Mouse (Mus musculus) lung, embryonic 14.5 days (tissue): ENCODE results near the gene Yipf2. TPM values are rescaled to one million over a fixed set of nuclear protein-coding genes. Genes with fewer than 3 reads are reported as not detected.

Experiments used
- ATAC-seq: fragments of 200-750 bp; cut with Nextera tagmentation; 2 replicates; pipeline ENCODE4 v1.8.0; 2017; ENCODE audit warnings: mild to moderate bottlenecking, moderate TSS enrichment, moderate library complexity; ENCODE audit not compliant: insufficient read depth
- DNase-seq: peaks from one replicate; pipeline ENCODE4 v3.0.0-alpha.2; 2015
- H3K27ac ChIP-seq: fragments of 300-500 bp; sonication (generic); 2 replicates; pipeline ENCODE4 v1.5.1; 2014; ENCODE audit warnings: low read depth, mild to moderate bottlenecking, moderate library complexity
- H3K27me3 ChIP-seq: fragments of 300-500 bp; sonication (generic); 2 replicates; pipeline ENCODE4 v1.6.1; 2014; ENCODE audit warnings: low read length, control low read depth; ENCODE audit not compliant: insufficient read depth
- H3K36me3 ChIP-seq: fragments of 300-500 bp; sonication (generic); 2 replicates; pipeline ENCODE4 v1.6.1; 2014; ENCODE audit warnings: control low read depth; ENCODE audit not compliant: insufficient read depth
- H3K4me1 ChIP-seq: fragments of 300-500 bp; sonication (generic); 2 replicates; pipeline ENCODE4 v1.6.1; 2014; ENCODE audit warnings: antibody characterized with exemption, control low read depth; ENCODE audit not compliant: insufficient read depth
- H3K4me2 ChIP-seq: fragments of 300-500 bp; sonication (generic); 2 replicates; pipeline ENCODE4 v1.6.1; 2014; ENCODE audit warnings: mild to moderate bottlenecking
- H3K4me3 ChIP-seq: fragments of 300-500 bp; sonication (generic); 2 replicates; pipeline ENCODE4 v1.5.1; 2014; ENCODE audit warnings: low read depth, low read length
- H3K9ac ChIP-seq: fragments of 300-500 bp; sonication (generic); 2 replicates; pipeline ENCODE4 v1.6.1; 2014
- H3K9me3 ChIP-seq: fragments of 300-500 bp; sonication (generic); 2 replicates; pipeline ENCODE4 v1.6.1; 2016; ENCODE audit warnings: low read depth, low read length, control low read depth
- CTCF ChIP-seq: IDR thresholded peaks from 2 replicates; pipeline ENCODE4 v1.5.1; 2016; ENCODE audit warnings: antibody characterized with exemption, low read depth
- WGBS: fragments of 180-500 bp; shearing (Covaris S2); extraction: QIAGEN DNeasy Blood & Tissue Kit; methylation state at CpG from one replicate; pipeline ENCODE4 v1.1.7; 2014; 5-methylcytosine and 5-hydroxymethylcytosine counted together
- polyA plus RNA-seq: library from polyadenylated mRNA; unstranded; fragments of >200 nt; fragmentation: Nextera tagmentation; extraction: Ambion mirVana; gene quantifications from 2 replicates; pipeline ENCODE4 v1.2.1, GENCODE M21; 2014

Gene Yipf2
- polyA plus RNA-seq: 17.0 and 17.9 TPM in 2 replicates

DNA sequence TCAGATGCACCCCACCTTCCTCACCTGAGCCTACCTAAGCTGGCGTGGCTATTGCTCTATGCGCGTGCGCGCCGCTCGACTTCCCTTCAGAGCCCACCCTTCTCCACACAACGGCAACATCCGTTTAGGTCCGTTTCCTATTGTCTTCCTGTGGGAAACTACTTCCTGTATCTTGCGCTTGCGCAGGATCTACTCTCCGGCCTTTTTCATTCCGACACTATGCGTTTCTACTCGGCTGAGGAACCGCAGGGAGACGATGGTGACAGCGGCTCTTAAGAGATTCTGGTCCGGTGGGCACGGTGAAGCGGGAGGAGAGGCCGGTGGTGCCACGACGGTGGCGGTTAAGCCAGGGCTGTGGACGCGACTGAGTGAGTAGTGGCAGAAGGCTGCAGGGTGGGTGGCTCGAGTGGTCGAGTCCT is at the start of gene Yipf2, which contains the start of gene Timm29:
Gene Yipf2 (minus strand): TSS at position 126 of the 419 bp plus-strand sequence.
Gene Timm29 (plus strand): TSS at position 20 of the 419 bp plus-strand sequence.
- Histone ChIP-seq H3K9me3 (no peaks in the 10 kb centered on the region), H3K4me3 (peak within 1 kb of the TSS; percentile 96), H3K4me2 (peak within 1 kb of the TSS; percentile 91), H3K9ac (peak within 1 kb of the TSS; percentile 86), H3K4me1 (no peaks in the 10 kb centered on the region), H3K36me3 (peaks cover 49% of the 10 kb centered on the region), H3K27me3 (no peaks in the 10 kb centered on the region), H3K27ac (peak within 1 kb of the TSS; percentile 84)
- no peak for TF ChIP-seq CTCF
- peak; percentile 99 for DNase-seq
- peak; percentile 92 for ATAC-seq
- WGBS: under 1% methylated on average over 30 of the region's 30 CpGs

- no peak overlapping the region for H3K4me3 ChIP-seq
- TF ChIP-seq CTCF: no peak
- 92% methylated on average over 11 of the region's 11 CpGs for WGBS
These were observed 46.4 kb upstream of the Yipf2 start for GRCm38 (mm10) chr9:21639031-21639430.

DNA sequence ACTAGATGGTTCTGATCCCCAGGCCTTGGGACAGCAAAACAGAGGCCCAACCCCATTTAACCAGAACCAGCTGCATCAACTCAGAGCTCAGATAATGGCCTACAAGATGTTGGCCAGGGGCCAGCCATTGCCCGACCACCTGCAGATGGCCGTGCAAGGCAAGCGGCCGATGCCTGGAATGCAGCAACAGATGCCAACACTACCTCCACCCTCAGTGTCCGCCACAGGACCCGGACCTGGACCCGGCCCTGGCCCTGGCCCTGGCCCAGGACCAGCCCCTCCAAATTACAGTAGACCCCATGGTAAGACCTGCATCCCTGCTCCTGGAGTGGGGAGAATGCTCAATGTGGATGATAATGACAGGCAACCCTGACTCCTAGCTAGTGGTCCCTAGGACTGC is 43.0 kb upstream of the Yipf2 start:
- ATAC-seq: no peak
- DNase-seq: peak; percentile 37
- no peaks in the 10 kb centered on the region for H3K9me3 ChIP-seq
- TF ChIP-seq CTCF: no peak
- H3K9ac ChIP-seq: no peak overlapping the region
- no peak overlapping the region for H3K27ac ChIP-seq
- WGBS: 43% methylated on average over 7 of the region's 7 CpGs
- H3K27me3 ChIP-seq: no peaks in the 10 kb centered on the region
- peaks cover 93% of the 10 kb centered on the region for H3K36me3 ChIP-seq
- no peak overlapping the region for H3K4me3 ChIP-seq
- H3K4me2 ChIP-seq: no peak overlapping the region
- H3K4me1 ChIP-seq: no peaks in the 10 kb centered on the region

More at GRCm38 (mm10) chr9:21639031-21639430, 46.4 kb upstream of the Yipf2 start:
- H3K9ac ChIP-seq: no peak overlapping the region
- H3K27ac ChIP-seq: no peak overlapping the region
- peaks cover 100% of the 10 kb centered on the region for H3K36me3 ChIP-seq
- ATAC-seq (no peak), DNase-seq (no peak)
- no peaks in the 10 kb centered on the region for H3K4me1 ChIP-seq
- no peaks in the 10 kb centered on the region for H3K9me3 ChIP-seq
- no peaks in the 10 kb centered on the region for H3K27me3 ChIP-seq
- H3K4me2 ChIP-seq: no peak overlapping the region

DNA sequence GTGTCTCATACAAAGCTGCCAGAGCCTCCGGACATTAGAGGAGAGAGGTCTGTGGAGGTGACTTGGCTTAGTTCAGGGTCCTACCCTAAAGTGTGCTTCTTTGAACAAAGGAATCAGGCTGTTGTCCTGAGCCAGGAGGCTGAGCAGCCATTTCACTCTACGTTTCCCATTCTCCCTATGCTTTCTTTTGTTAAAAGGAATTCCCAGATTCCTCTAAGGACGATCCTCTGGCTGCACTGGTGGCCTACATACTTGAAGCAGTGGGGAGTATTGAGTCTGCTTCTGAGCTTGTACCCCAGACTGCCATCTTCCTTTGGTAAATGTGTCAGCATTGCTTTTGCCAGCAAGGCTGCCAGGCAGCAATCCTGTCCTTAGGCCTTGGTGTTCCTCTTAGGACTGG is 40.5 kb upstream of the Yipf2 start:
- no peaks in the 10 kb centered on the region for H3K27me3 ChIP-seq
- no peak overlapping the region for H3K27ac ChIP-seq
- H3K4me3 ChIP-seq: no peak overlapping the region
- H3K9me3 ChIP-seq: no peaks in the 10 kb centered on the region
- WGBS: 84% methylated on average over 3 of the region's 3 CpGs
- DNase-seq (no peak), ATAC-seq (no peak)
- no peak overlapping the region for H3K4me2 ChIP-seq
- H3K9ac ChIP-seq: no peak overlapping the region
- no peak for TF ChIP-seq CTCF
- no peaks in the 10 kb centered on the region for H3K4me1 ChIP-seq
- peaks cover 68% of the 10 kb centered on the region for H3K36me3 ChIP-seq

DNA sequence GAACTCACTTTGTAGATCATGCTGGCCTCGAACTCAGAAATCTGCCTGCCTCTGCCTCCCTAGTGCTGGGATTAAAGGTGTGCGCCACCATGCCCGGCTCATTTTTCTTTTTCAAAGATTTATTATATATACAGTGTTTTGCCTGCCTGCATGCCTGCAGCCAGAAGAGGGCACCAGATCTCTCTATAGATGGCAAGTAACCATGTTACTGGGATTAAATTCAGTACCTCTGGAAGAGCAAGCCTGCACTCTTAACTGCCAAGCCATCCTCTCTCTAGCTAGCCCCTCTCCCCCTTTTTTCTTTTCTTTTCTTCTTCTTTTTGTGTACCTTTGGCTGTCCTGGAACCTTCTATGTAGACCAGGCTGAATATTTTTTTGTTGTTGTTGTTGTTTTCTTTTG is 38.0 kb upstream of the Yipf2 start:
- WGBS: 79% methylated on average over 3 of the region's 3 CpGs
- Histone ChIP-seq H3K36me3 (peaks cover 44% of the 10 kb centered on the region), H3K27ac (no peak overlapping the region), H3K4me3 (no peak overlapping the region), H3K4me1 (no peaks in the 10 kb centered on the region), H3K9ac (no peak overlapping the region), H3K9me3 (no peaks in the 10 kb centered on the region), H3K4me2 (no peak overlapping the region), H3K27me3 (no peaks in the 10 kb centered on the region)
- ATAC-seq (no peak), DNase-seq (peak; percentile 73)
- TF ChIP-seq CTCF: peak; percentile 52

- Histone ChIP-seq H3K36me3 (peaks cover 14% of the 10 kb centered on the region; the same call in 1 of the 2 replicates), H3K9me3 (no peaks in the 10 kb centered on the region), H3K9ac (no peak overlapping the region), H3K27ac (no peak overlapping the region), H3K4me1 (no peaks in the 10 kb centered on the region), H3K4me3 (no peak overlapping the region), H3K4me2 (no peak overlapping the region), H3K27me3 (no peaks in the 10 kb centered on the region)
- TF ChIP-seq CTCF: no peak
- 61% methylated on average over 5 of the region's 5 CpGs for WGBS
- ATAC-seq (no peak), DNase-seq (peak; percentile 48)
These were observed 34.6 kb upstream of the Yipf2 start for GRCm38 (mm10) chr9:21627145-21627795.

GRCm38 (mm10) chr9:21626571-21626970 is 33.9 kb upstream of the Yipf2 start:
- peak; percentile 37 for DNase-seq
- no peak overlapping the region for H3K9ac ChIP-seq
- no peaks in the 10 kb centered on the region for H3K27me3 ChIP-seq
- H3K27ac ChIP-seq: no peak overlapping the region
- ATAC-seq: no peak
- peaks cover 11% of the 10 kb centered on the region; the same call in 1 of the 2 replicates for H3K36me3 ChIP-seq
- no peaks in the 10 kb centered on the region for H3K4me1 ChIP-seq
- H3K9me3 ChIP-seq: no peaks in the 10 kb centered on the region
- no peak overlapping the region for H3K4me2 ChIP-seq
- TF ChIP-seq CTCF: peak; percentile 50; the same call in 1 of the 2 replicates
- no peak overlapping the region for H3K4me3 ChIP-seq
